Mouse (Mus musculus): ENCODE results near the gene Dzip3. TPM values are rescaled to one million over a fixed set of nuclear protein-coding genes. Genes with fewer than 3 reads are reported as not detected.

Dzip3 gene
- polyA plus RNA-seq (2016; fragmentation: Nextera tagmentation; extraction: Ambion mirVana) = 36.0 and 40.0 TPM in 2 replicates

- peak within 1 kb of the TSS; percentile 82 for H3K4me3 ChIP-seq
- H3K36me3 ChIP-seq (replicated peaks) = peaks cover 43% of the 10 kb centered on the region
- WGBS = under 1% methylated on average over 74 of the region's 74 CpGs
- no peaks in the 10 kb centered on the region; the same call in 1 of the 2 replicates for H3K9me3 ChIP-seq
- peaks cover 25% of the 10 kb centered on the region for H3K4me1 ChIP-seq
- H3K27ac ChIP-seq = peak within 1 kb of the TSS; percentile 99
- DNase-seq (ENCODE audit: extremely low spot score, low spot score) = peak; percentile 95
- no peaks in the 10 kb centered on the region for H3K27me3 ChIP-seq (ENCODE audit: poor library complexity, severe bottlenecking)
Observed at GRCm38 (mm10) chr16:48993559-48994342, at the start of gene Dzip3, which contains the start of gene Cip2a. Dzip3 (minus strand) TSS chr16:48994165. Cip2a (plus strand) TSS chr16:48994185.

- Histone ChIP-seq H3K27ac (no peak overlapping the region), H3K36me3 (replicated peaks) (no peaks in the 10 kb centered on the region), H3K4me3 (no peak overlapping the region), H3K27me3 (ENCODE audit: poor library complexity, severe bottlenecking) (no peaks in the 10 kb centered on the region), H3K9me3 (no peaks in the 10 kb centered on the region), H3K4me1 (no peaks in the 10 kb centered on the region)
- DNase-seq (ENCODE audit: extremely low spot score, low spot score) = no peak
- WGBS = 91% methylated on average over 3 of the region's 3 CpGs
Observed at GRCm38 (mm10) chr16:49040554-49041221, 46.7 kb upstream of the Dzip3 start.

- Histone ChIP-seq H3K27me3 (ENCODE audit: poor library complexity, severe bottlenecking) (no peaks in the 10 kb centered on the region), H3K4me3 (no peak overlapping the region), H3K4me1 (no peaks in the 10 kb centered on the region), H3K9me3 (no peaks in the 10 kb centered on the region), H3K36me3 (replicated peaks) (no peaks in the 10 kb centered on the region), H3K27ac (no peak overlapping the region)
- no peak for DNase-seq (ENCODE audit: extremely low spot score, low spot score)
- WGBS = 89% methylated on average over 4 of the region's 4 CpGs
Observed at GRCm38 (mm10) chr16:49037771-49038170, 43.8 kb upstream of the Dzip3 start.

GRCm38 (mm10) chr16:49035852-49036251, 41.9 kb upstream of the Dzip3 start:
- Histone ChIP-seq H3K27ac (no peak overlapping the region), H3K4me3 (no peak overlapping the region), H3K36me3 (replicated peaks) (no peaks in the 10 kb centered on the region), H3K27me3 (ENCODE audit: poor library complexity, severe bottlenecking) (no peaks in the 10 kb centered on the region), H3K4me1 (no peaks in the 10 kb centered on the region), H3K9me3 (no peaks in the 10 kb centered on the region)
- DNase-seq (ENCODE audit: extremely low spot score, low spot score) = no peak
- 79% methylated on average over 4 of the region's 4 CpGs for WGBS

GRCm38 (mm10) chr16:49016620-49017332, 22.8 kb upstream of the Dzip3 start:
- DNase-seq (ENCODE audit: extremely low spot score, low spot score) = no peak
- H3K36me3 ChIP-seq (replicated peaks) = peaks cover 87% of the 10 kb centered on the region

GRCm38 (mm10) chr16:49004151-49004550, 10.2 kb upstream of the Dzip3 start:
- no peak for DNase-seq (ENCODE audit: extremely low spot score, low spot score)
- H3K27me3 ChIP-seq (ENCODE audit: poor library complexity, severe bottlenecking) = no peaks in the 10 kb centered on the region
- peaks cover 96% of the 10 kb centered on the region for H3K36me3 ChIP-seq (replicated peaks)
- H3K4me1 ChIP-seq = no peaks in the 10 kb centered on the region
- 97% methylated on average over 5 of the region's 5 CpGs for WGBS
- no peak overlapping the region for H3K4me3 ChIP-seq
- H3K9me3 ChIP-seq = no peaks in the 10 kb centered on the region
- no peak overlapping the region for H3K27ac ChIP-seq

More at GRCm38 (mm10) chr16:49016620-49017332, 22.8 kb upstream of the Dzip3 start:
- no peak overlapping the region for H3K4me3 ChIP-seq
- no peaks in the 10 kb centered on the region for H3K9me3 ChIP-seq
- WGBS = 67% methylated on average over 5 of the region's 5 CpGs
- H3K27me3 ChIP-seq (ENCODE audit: poor library complexity, severe bottlenecking) = no peaks in the 10 kb centered on the region
- no peak overlapping the region for H3K27ac ChIP-seq
- no peaks in the 10 kb centered on the region for H3K4me1 ChIP-seq

- H3K9me3 ChIP-seq = no peaks in the 10 kb centered on the region; the same call in 1 of the 2 replicates
- H3K4me1 ChIP-seq = peaks cover 25% of the 10 kb centered on the region
- no peak for DNase-seq (ENCODE audit: extremely low spot score, low spot score)
- peak overlapping the region; percentile 82 for H3K4me3 ChIP-seq
- H3K27me3 ChIP-seq (ENCODE audit: poor library complexity, severe bottlenecking) = no peaks in the 10 kb centered on the region
- WGBS = under 1% methylated on average over 18 of the region's 18 CpGs
- peak overlapping the region; percentile 99 for H3K27ac ChIP-seq
- H3K36me3 ChIP-seq (replicated peaks) = peaks cover 48% of the 10 kb centered on the region
Observed at GRCm38 (mm10) chr16:48994343-48994693, 353 bp upstream of the Dzip3 start.

GRCm38 (mm10) chr16:48993231-48993558, 770 bp downstream of the Dzip3 start:
- Histone ChIP-seq H3K9me3 (no peaks in the 10 kb centered on the region; the same call in 1 of the 2 replicates), H3K27ac (peak overlapping the region; percentile 99), H3K4me3 (peak overlapping the region; percentile 82), H3K36me3 (replicated peaks) (peaks cover 38% of the 10 kb centered on the region), H3K27me3 (ENCODE audit: poor library complexity, severe bottlenecking) (no peaks in the 10 kb centered on the region), H3K4me1 (peaks cover 25% of the 10 kb centered on the region)
- 6% methylated on average over 9 of the region's 9 CpGs for WGBS
- DNase-seq (ENCODE audit: extremely low spot score, low spot score) = no peak

- H3K27me3 ChIP-seq (ENCODE audit: poor library complexity, severe bottlenecking) = no peaks in the 10 kb centered on the region
- H3K36me3 ChIP-seq (replicated peaks) = peaks cover 32% of the 10 kb centered on the region
- peak overlapping the region; percentile 99 for H3K27ac ChIP-seq
- no peaks in the 10 kb centered on the region; the same call in 1 of the 2 replicates for H3K9me3 ChIP-seq
- 55% methylated on average over 10 of the region's 10 CpGs for WGBS
- H3K4me3 ChIP-seq = peak overlapping the region; percentile 82
- no peak for DNase-seq (ENCODE audit: extremely low spot score, low spot score)
- peaks cover 25% of the 10 kb centered on the region for H3K4me1 ChIP-seq
Observed at GRCm38 (mm10) chr16:48992437-48993230, 1.3 kb downstream of the Dzip3 start.

GRCm38 (mm10) chr16:48989700-48990099, 4.3 kb downstream of the Dzip3 start:
- Histone ChIP-seq H3K36me3 (replicated peaks) (peaks cover 23% of the 10 kb centered on the region), H3K27me3 (ENCODE audit: poor library complexity, severe bottlenecking) (no peaks in the 10 kb centered on the region), H3K4me3 (no peak overlapping the region), H3K27ac (no peak overlapping the region), H3K4me1 (peaks cover 10% of the 10 kb centered on the region), H3K9me3 (no peaks in the 10 kb centered on the region; the same call in 1 of the 2 replicates)
- no peak for DNase-seq (ENCODE audit: extremely low spot score, low spot score)

- Histone ChIP-seq H3K4me1 (no peaks in the 10 kb centered on the region), H3K36me3 (replicated peaks) (peaks cover 38% of the 10 kb centered on the region), H3K27me3 (ENCODE audit: poor library complexity, severe bottlenecking) (no peaks in the 10 kb centered on the region), H3K27ac (no peak overlapping the region), H3K4me3 (no peak overlapping the region), H3K9me3 (no peaks in the 10 kb centered on the region)
- no peak for DNase-seq (ENCODE audit: extremely low spot score, low spot score)
- 66% methylated on average over 5 of the region's 5 CpGs for WGBS
Observed at GRCm38 (mm10) chr16:48985034-48985627, 8.8 kb downstream of the Dzip3 start.

GRCm38 (mm10) chr16:48979965-48980364, 14.0 kb downstream of the Dzip3 start:
- Histone ChIP-seq H3K36me3 (replicated peaks) (peaks cover 68% of the 10 kb centered on the region), H3K27ac (no peak overlapping the region), H3K9me3 (no peaks in the 10 kb centered on the region), H3K4me3 (no peak overlapping the region), H3K27me3 (ENCODE audit: poor library complexity, severe bottlenecking) (no peaks in the 10 kb centered on the region), H3K4me1 (no peaks in the 10 kb centered on the region)
- DNase-seq (ENCODE audit: extremely low spot score, low spot score) = no peak
